Mouse (Mus musculus): Measurements from ENCODE around the gene 4632433K11Rik.
"Not testable (repeated sequence)": the region's sequence is repeated elsewhere in the genome, so short reads cannot be mapped to it uniquely, and the experiment has no call there.

Gene 4632433K11Rik

GRCm38 (mm10) chr7:5056651-5057263 lies 22.8 kb downstream of the 4632433K11Rik start:
- no peak for DNase-seq (ENCODE audit: low read depth, low spot score)

DNA sequence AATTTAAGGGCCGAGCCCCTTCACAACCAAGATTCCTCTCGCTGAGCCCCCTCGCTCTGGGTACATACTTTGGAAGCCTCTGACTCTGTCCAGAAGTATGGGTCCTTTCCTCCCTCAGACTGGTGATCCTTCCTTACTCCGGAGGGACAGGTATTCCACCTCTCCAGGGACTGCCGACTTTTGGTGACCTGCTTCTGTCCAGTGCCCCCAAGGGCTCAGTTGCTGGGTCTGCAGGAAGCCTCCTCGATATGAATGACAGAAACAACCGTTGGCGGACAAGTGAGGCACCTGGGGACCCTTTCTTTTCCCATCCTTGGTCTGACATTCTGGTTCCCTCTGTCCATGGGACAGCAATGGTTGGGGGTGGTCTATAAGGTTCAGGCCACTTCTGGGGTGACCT lies 23.5 kb downstream of the 4632433K11Rik start:
- no peak for DNase-seq (ENCODE audit: low read depth, low spot score)

DNA sequence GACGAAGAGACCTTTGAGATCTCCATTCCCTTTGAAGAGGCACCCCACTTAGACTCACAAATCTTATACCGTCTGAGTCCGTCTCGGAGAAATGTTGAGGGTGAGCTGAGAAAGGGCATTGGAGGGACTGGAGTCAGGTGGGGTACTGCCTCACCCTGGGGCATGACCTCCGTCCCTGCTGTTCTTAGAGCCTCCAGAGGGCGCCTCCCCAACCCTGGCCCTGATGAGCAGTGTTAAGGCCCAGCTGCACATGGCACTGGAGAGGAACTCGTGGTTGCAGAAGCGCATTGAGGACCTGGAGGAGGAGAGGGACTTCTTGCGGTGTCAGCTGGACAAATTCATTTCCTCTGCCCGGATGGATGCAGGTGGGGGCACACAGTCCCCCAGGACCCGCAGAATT lies 23.9 kb downstream of the 4632433K11Rik start:
- DNase-seq (ENCODE audit: low read depth, low spot score) = no peak

DNA sequence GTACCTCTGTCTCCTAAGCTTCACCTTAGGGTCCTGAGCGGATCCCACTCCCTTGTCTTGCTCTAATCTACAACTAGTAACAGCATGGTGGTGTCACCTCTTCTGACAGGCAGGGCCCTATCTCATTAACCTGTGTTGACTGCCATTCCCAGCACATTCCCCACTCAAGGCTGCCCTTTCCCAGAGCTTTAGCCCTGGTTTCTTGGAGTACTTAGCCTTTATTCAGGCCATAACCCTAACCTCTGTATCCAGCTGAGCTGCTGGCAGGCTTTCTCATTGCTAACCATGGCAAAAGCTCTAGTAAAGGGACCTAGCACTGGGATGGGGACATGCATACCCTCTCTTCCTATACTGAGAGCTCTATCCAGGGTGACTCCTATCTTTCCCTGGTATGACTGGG lies 24.7 kb downstream of the 4632433K11Rik start:
- no peak for DNase-seq (ENCODE audit: low read depth, low spot score)

DNA sequence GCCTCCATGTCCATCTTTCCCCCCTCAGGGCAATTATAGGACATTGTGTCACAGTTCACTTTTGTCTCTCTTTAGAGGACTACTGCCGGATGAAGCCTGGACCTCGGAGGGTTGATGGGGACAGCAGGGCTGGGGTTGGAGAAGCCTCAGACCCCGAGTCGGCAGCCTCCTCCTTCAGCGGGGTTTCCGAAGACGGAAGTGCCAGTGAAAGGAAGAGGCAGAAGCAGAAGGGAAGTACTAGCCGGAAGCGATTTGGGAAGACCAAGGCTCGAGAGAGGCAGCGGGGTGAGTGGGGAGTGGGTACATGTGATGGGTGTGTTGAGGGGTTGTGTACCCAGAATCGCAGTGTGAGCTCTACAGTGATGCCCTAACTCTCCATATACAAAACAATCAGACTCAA lies 25.5 kb downstream of the 4632433K11Rik start:
- DNase-seq (ENCODE audit: low read depth, low spot score) = no peak

DNA sequence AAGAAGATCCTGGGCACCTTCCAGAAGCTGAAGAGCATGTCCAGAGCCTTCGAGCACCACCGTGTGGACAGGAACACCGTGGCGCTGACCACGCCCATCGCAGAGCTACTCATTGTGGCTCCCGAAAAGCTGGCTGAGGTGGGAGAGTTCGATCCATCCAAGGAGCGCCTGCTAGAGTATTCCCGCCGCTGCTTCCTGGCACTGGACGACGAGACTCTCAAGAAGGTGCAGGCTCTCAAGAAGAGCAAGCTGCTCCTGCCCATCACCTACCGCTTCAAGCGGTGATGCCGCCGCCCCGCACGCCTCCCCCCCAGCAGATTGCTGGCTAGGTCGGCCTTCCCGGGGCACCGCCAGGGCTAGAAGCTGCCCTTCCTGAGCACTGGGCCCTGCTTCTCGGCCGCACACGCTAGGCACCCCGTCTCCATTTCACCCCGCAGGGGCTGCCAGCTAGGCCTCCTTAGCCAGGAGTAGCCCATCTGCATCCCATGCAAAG lies 26.4 kb downstream of the 4632433K11Rik start:
- DNase-seq (ENCODE audit: low read depth, low spot score) = peak; percentile 84

DNA sequence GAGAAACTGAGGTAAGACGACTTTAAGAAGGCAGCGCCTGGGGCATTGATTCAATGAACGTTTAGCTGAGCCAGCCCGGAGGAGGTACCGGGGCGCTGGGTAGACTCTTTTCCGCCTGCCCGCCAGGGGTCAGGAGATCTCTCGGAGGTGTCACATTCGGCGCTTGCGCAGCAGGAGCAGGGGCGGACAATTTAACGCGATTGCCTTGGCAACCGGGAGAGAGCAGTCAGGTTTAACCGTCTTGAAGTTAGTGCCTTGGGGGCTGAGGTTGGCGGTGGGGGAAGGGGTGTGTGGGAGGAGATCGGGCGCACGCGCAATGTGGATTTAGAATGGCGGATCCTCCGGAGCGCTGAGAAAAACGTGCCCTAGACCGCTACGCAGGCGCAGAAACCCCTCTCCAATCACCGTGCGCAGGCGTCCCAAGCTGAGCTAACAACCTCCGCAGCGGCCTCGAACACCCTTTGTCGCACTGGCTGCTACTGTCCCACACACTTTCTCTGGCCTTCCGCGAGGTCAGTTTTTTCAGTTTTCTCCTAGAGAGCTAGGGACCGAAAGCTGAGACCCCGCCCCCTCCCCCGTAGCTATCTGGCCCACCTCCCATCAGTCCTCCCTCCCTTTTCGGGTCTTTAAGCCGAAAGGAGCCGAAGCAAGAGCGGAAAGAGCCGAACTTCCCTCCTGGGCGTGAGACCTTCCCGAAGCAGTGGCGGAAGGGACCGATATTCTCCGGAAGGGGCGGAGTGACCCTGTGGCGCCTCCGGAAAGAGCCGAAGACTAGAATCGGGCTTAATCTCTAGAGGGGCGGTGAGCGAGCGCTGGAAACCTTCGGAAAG lies 27.2 kb downstream of the 4632433K11Rik start:
- peak; percentile 99 for DNase-seq (ENCODE audit: low read depth, low spot score)

GRCm38 (mm10) chr7:5061774-5062359 lies 27.9 kb downstream of the 4632433K11Rik start, which contains the start of gene U2af2:
Gene U2af2, plus strand, starts transcription at chr7:5062143.
- peak; percentile 93 for DNase-seq (ENCODE audit: low read depth, low spot score)

DNA sequence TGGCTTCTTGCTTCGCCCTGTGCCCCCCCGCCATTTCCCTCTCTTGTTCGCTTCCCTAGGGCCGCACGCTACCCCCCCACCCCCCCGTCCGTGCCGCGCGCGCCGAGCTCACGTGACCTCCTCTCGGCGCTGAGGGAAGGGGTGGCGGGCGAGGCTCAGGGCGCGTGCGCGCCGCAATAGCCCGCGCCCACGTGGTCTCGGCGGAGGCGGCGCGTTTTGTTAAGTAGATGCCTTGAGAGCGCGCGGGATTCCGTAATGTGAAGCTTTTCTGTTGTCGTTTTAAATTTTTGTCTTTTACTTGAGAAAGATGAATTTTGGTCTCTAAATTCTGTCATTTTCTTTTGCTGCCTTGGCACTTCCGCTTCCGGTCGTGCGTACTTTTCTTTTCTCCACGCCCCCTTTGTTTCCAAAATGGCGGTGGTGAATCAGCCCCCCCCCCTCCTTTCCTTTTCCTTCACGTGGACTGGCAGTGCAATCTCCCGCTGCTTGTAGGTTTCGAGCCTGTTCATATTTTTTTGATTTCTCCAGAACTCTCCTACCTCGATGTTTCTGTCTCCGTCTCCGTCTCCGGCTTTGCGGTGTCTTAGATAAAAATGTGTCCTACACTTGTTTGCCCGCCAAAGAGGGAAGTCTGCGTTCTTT lies 28.6 kb downstream of the 4632433K11Rik start:
- DNase-seq (ENCODE audit: low read depth, low spot score) = peak; percentile 88

DNA sequence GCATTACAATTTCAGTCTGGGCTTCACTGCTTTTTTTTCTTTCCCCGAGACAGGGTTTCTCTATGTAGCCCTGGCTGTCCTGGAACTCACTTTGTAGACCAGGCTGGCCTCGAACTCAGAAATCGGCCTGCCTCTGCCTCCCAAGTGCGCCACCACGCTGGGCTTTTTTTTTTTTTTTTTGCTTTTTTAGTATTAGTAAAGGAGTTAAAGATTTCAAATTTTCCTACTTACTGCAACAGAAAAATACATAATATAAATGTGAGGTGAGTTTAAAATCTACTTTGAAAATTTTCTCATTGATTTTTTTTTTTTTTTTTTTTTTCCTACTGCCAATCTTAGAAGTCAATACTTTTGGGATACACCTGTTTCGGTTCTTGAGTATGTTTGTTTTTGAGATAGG lies 31.0 kb downstream of the 4632433K11Rik start:
- no peak for DNase-seq (ENCODE audit: low read depth, low spot score)

DNA sequence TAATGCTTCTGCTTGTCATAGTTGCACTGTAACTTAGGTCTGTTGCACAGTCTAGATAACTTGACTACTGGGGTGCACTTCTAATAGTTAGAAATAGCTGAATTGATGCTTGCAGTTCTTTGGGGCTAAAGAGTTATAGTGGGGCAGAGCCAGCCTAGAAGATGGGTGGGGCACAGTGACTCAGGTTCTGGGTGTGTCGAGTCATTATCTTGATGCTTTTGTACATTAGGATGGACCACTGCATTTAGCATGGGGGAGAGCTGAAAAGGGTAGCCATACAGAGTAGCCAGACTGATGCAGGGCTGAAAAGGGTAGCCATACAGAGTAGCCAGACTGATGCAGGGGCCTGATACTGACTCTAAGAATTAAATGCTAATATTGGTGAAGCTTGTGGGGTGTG lies 39.7 kb downstream of the 4632433K11Rik start:
- no peak for DNase-seq (ENCODE audit: low read depth, low spot score)

- no peak for DNase-seq (ENCODE audit: low read depth, low spot score)
These were observed 41.1 kb downstream of the 4632433K11Rik start for GRCm38 (mm10) chr7:5074984-5075383.

GRCm38 (mm10) chr7:5076931-5077330 lies 43.0 kb downstream of the 4632433K11Rik start:
- no peak for DNase-seq (ENCODE audit: low read depth, low spot score)

DNA sequence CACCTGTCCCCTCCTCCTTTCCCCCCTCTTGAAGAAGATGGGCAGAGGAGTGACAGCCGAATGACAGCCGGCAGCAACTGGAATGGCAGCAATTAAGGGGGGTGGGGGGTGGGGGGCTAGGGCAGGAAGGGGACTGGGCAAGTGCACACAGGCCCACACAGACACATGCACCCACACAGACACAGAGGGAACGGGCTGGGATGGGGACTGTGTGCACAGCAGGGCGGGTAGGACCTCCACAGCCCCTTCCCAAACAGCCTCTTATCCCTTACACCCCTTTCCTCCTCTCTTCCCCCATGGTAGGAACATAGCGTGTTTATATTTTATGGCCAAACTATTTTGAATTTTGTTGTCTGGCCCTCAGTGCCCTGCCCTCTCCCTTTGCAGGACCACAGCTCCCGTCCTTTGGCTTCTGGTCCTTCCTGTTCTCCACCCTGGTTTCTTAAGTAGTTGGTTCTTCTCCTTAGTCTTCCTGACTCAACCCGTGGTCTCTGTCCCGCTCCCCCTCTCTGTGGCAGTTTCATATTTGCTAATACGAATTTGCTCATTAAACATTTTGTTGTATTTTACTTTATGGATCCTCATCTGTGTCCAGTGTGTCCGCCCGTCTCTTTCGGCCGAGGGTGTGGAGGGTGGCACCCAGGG lies 45.6 kb downstream of the 4632433K11Rik start:
- not testable (repeated sequence) for DNase-seq (ENCODE audit: low read depth, low spot score)

- DNase-seq (ENCODE audit: low read depth, low spot score) = peak; percentile 97
These were observed 46.3 kb downstream of the 4632433K11Rik start, which contains the start of gene Epn1 for GRCm38 (mm10) chr7:5080010-5080751. Gene Epn1, plus strand, starts transcription at chr7:5080235.

DNA sequence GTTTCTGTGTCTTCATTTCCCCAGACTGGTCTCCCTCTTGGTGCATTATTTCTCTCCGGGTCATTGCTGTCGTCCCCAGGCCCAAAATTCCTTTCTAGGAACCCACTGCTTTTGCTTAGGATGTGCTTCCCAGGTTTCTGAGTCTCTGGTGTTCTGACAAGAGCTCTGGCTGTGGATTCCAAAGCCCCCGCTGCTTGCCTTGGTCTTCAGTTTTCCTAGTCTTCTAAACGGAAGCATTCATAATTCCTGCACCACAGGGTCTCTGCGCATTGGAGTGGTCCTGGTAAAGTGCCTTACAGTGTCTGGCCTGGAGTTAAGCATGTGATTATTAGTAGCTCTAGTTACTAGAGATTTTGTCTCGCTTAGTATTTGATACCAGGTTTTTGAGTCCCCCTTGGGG lies 46.9 kb downstream of the 4632433K11Rik start:
- peak; percentile 42 for DNase-seq (ENCODE audit: low read depth, low spot score)

DNA sequence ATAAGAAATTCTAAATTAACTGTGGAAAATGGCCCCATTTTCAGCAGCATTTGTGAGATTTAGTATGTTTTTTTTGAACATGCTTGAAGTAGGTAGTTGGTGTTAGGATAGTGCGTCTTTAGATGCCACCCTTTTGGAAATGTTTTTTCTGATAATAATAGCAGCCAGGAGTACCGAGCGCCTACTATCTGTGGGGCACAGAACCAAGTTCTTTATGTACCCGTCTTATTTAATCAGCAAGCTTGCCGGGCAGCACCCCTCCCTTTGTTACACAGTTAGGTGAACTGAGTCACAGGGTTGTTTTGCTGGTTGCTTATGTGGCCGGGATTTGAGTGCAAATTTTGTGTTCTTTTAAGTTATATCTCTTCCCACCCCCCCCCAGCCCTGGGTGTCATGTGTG lies 47.3 kb downstream of the 4632433K11Rik start:
- no peak for DNase-seq (ENCODE audit: low read depth, low spot score)

DNA sequence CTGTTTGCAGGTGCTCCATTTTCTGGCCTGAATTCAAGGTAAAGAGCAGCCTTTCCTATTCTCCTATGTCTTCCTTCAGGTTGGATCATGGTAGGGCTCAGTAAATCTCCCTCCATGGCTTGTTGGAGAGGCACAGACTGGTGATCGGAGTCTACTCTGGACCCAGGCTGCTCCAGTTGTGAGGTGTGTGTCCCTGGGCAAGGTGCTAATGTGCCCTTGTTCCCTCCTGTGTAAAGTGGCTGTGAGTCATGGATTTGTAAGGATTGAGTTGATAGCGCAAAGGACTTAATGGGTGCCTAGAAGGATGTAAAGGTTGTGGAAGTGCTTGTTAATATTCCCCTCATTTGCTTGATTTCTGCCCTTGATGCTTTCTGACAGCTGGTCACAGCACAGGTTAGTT lies 48.0 kb downstream of the 4632433K11Rik start:
- DNase-seq (ENCODE audit: low read depth, low spot score) = no peak

GRCm38 (mm10) chr7:5083325-5084105 lies 49.6 kb downstream of the 4632433K11Rik start:
- DNase-seq (ENCODE audit: low read depth, low spot score) = no peak

Measured in mesoderm, embryonic 11.5 days (tissue).